Mouse (Mus musculus) monocyte, adult 59 days (primary cell): ENCODE measurements around the gene Zfp462. TPM values are rescaled to one million over a fixed set of nuclear protein-coding genes. Genes with fewer than 3 reads are reported as not detected.

Source experiments
- total RNA-seq, 2 experiments: library from RNA; stranded (reverse); gene quantifications; one replicate each; pipeline ENCODE4 v1.2.4; 2023

The Zfp462 gene
- under 1 TPM; 0.15 to 0.39 TPM for total RNA-seq

GRCm38 (mm10) chr4:54944921-54945430 lies at the start of gene Zfp462:
Gene Zfp462, plus strand, starts transcription at chr4:54945048.

